Mouse (Mus musculus) gastrocnemius, postnatal 14 days (tissue): Measurements from ENCODE around the gene Rap1gap2. TPM values are rescaled to one million over a fixed set of nuclear protein-coding genes. Genes with fewer than 3 reads are reported as not detected.
"Not testable (repeated sequence)": the region's sequence is repeated elsewhere in the genome, so short reads cannot be mapped to it uniquely, and the experiment has no call there.

ENCODE experiments used
- DNase-seq: peaks from one replicate; pipeline ENCODE4 v3.0.0; 2021; ENCODE audit warnings: mixed read lengths
- intact Hi-C: fragments of 180-260 bp; cut with DNase I; formaldehyde crosslinking; loops from one replicate; pipeline ENCODE4 v1.15.1; 2025; ENCODE audit warnings: low total_unique reads
- total RNA-seq, 2 experiments: library from RNA; stranded (reverse); gene quantifications; 2 replicates each; pipeline ENCODE4 v1.2.3; 2021

The Rap1gap2 gene
- total RNA-seq, 2 experiments from 2014 or later, result 9.9 to 10.0 TPM

DNA sequence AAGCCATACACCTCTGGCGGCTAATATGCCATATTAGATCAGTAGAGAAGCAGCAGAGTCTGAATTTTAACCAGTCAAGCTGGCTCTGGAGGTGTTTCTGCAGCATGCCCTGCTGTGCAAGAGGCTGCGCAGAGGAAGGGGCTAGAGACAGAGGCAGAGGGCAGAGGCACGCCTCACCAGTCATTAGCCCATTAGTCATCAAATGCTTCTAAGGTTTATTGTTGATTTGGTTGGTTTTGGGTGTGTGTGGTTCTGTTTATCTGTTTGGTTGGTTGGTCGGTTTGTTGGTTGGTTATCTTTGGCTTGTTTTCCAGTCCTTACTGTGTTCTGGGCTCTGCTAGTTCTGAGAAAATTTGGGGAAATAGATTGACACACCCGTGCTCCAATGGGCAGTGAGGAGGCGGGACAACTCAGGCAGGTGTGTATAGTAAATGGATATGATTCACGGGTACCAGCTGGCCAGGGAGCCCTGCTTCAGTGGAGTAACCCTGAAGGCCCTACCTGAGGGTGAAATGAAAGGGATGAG lies 26.8 kb downstream of the Rap1gap2 start:
- intact Hi-C loops, result no loop called here
- DNase-seq, result no peak

DNA sequence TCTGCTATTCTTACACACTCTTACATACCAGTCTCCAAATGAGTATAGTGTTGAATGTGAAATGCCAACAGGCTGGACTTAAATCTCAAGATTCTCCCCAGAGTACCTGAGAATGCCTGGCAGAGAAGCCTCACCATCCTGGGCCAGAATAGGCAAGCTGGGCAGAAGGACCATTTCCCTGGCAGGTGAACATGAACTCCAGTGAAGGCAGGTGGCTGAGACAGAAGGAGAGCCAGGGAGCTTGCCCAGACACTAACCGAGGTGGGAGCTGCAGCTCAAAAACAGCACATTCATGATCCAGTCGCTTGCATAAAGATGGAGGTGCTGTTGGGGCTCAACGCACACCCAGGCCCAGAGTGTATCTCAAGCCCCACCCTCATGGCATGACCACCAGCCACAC lies 28.3 kb downstream of the Rap1gap2 start:
- intact Hi-C loops, result no loop called here
- DNase-seq, result no peak

DNA sequence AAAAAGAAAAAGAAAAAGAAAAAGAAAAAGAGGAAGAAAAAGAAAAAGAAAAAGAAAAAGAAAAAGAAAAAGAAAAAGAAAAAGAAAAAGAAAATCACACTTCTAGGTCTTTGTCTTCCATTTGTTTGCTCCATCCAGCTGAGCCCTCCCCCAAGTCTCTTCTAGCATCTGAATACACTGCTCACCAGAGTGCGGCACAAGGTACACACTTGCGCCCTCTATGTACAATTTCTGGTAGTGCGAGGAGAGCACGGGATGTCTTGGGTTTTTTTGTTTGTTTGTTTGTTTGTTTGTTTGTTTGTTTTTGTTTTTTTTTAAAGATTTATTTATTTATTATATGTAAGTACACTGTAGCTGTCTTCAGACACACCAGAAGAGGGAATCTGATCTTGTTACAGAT lies 29.4 kb downstream of the Rap1gap2 start:
- DNase-seq, intact Hi-C loops: not testable (repeated sequence)

DNA sequence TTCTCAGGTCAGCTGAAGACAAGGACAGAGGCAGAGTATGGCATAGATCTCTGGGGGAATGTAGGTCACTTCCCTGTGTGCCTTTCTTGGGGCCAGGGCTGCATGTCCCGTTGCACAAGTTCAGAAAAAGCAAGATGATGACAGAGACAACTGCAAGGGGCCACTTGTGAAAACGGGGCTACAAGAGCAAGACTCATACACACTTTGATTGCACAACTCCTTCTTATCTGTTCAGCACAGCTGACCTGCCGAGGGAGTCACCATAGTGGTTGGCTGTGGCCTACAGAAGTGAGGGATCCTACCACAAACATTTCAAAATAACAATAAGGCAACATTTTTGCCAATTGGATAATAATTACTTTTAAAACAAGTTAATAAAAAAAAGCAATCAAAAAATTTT lies 33.6 kb downstream of the Rap1gap2 start:
- intact Hi-C loops, result no loop called here
- DNase-seq, result no peak

DNA sequence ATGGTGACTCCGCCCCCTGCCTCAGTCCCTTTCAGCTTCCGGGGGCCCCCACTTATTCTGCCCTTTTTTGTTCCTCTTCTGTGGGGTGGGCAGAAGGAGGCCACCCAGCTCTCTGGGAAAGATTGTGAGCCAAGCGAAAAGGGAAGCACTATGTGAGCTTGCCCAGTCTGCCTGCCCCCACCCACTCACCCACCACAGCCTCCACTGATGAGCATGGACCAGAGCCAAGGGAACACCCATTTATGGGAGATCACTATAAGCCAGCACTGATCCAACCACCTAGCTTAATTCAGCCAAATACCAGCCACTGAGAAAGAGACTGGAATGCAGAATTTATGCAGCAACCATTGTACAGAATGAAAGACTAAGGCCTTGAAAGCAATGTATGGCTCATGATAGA lies 34.8 kb downstream of the Rap1gap2 start:
- DNase-seq, result no peak
- intact Hi-C loops, result no loop called here

DNA sequence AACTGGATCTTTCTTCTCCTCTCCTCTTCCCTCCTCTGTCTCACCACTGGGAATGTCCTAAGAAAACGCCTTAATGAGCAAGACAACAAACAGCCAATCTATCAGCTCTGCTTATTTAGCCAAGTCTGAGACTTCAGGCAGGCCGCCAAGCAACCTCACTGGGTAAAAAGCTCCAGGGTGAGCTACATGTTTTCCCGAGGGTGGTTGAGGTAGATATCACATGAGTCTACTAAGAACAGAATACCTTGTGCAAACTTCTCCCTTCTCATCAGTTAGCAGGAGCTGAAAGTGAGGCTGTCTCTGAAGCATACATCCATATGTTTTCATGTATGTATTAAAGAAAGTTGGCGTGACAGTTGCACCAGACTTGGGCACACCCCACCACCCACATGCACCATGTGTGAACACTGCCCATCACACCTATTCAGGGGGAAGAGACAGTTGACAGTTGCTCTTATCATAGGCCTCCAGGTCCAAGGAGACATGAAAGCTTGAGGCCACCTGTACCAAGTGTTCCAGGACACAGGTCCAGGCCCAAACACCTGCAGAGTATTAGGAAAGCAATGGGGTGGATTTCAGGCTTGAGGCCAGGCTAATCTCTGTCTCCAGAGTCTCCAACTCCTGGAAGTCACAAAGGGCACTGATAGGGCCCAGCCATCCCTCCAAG lies 35.8 kb downstream of the Rap1gap2 start:
- no peak for DNase-seq
- intact Hi-C loops, result no loop called here

DNA sequence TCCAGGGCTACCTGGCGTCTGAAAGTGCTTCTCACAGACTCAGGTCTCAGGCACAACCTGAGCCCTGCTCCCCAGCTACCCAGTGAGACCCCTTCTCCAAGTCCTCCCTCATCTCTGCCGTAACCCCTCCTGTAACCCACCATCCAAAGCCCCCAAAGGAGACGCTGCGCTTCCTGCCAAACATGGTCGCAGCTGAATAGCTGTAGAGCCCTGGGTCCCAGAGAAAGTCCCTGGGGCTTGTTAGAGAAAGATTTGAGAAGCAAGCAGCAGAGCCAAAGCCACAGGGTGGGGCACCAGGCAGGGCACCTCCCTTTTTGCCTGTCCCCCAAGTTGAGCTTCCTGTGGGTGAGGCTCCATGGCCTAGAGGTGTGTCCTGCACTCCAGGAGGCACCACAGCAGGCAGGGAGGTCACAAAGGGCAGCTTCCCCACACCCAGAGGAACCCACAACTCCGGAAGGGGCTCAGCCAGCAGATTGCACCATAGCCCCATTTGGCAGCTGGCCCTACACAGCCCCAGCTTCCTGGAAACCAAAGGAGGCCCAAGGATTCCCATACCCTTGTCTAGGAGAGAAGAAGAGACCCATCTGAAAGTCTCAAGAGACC lies 38.2 kb downstream of the Rap1gap2 start:
- no peak for DNase-seq
- intact Hi-C loops, result no loop called here

DNA sequence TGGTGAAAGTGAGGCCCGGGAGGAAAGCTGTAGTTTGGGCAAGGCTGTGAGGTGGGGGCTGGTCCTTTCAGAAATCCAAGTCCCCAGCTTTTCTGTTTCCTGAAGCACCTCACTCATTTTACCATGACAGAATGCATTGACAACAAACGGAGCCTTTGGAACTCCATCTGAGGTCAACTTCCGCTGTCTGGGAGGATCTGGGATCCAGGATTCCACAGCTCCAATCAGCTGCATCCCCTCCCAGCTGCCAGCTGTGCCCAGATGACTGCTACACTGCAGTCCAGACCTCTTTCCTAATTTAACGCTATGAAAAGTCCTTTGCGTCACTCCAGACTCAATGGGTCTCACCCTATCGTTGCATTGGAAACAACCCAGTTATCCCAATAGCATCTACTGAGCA lies 41.0 kb downstream of the Rap1gap2 start:
- intact Hi-C loops, result no loop called here

DNA sequence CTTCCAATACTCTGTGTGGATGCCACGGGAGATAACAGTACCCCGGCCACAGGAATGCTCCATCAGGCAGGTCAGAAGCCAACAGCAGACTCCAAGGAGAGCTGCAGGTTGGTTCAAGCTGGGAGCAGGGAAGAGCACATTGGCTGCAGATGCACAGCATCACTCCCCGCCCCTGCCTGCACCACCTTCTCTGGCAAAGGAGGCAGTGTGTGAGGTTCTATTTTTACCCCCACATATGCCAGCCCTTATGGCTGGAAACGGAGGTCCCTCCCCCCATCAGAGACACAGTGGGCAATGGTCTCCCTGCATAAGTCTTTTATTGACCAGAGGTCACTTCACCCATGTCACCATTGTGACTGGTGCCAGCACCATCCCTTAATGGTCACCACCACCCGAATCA lies 42.3 kb downstream of the Rap1gap2 start:
- intact Hi-C loops, result no loop called here
- DNase-seq, result no peak

More for the DNA sequence above, 41.0 kb downstream of the Rap1gap2 start:
- DNase-seq, result no peak

DNA sequence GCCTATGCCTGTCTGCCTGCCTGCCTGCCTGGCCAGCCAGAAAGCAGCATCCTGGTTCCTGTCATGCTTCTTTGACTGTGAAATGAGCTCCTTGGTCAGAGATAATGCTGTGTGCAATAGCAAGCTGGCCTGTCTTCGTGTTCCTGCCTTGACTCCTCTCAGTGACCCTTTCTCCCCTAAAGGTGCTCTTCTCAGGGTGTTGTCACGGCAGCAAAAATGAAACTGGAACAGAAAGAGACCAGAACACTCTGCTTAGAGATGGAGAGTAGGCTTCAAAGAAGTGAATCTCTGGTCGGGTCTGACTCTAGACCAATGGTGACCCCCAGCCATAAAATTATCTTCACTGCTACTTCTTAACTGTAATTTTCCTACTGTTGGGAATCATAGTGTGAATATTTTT lies 42.7 kb downstream of the Rap1gap2 start:
- DNase-seq, result no peak
- intact Hi-C loops, result no loop called here

DNA sequence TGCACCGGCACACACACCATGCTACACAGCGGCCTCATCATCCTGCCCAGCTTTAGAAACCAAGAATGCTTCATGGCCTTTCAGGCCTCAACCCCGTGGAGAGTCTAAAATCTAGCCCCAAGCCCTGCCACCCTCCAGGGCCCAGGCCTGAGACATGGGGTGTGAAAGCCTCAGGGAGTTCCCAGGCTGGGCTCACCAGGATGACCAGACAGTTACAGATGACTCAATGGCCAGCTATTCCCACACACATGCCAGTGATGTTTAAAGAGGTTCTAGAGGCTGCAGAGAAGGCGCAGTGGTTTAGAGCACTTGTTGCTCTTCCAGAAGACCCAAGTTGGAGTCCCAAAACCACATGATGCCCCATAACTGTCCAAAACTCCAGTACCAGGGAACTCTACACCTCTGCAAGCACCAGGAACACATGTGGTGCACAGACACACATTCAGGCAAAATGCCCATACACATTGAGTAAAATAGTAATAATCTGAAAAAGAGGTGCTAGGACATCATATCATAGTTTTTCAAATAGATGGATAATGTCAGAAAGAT lies 44.3 kb downstream of the Rap1gap2 start:
- DNase-seq, result no peak
- intact Hi-C loops, result no loop called here

DNA sequence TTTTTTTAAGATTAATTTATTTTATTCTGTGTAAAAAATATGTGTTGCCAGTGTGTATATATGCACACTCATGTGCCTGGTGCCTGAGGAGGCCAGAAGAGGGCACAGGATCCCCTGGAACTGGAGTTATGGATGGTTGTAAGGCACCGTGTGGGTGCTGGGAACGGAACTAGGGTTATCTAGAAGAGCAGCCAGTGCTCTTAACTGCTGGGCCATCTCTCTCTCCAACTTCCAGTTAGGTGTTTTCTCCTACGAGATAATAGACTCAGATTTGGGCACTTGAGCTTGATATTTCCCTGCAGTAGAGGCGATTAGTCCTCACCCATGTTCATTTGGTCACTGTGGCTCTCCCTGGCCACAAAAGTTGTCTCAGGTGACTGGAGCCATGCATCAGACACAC lies 49.3 kb downstream of the Rap1gap2 start:
- no peak for DNase-seq
- intact Hi-C loops, result no loop called here

DNA sequence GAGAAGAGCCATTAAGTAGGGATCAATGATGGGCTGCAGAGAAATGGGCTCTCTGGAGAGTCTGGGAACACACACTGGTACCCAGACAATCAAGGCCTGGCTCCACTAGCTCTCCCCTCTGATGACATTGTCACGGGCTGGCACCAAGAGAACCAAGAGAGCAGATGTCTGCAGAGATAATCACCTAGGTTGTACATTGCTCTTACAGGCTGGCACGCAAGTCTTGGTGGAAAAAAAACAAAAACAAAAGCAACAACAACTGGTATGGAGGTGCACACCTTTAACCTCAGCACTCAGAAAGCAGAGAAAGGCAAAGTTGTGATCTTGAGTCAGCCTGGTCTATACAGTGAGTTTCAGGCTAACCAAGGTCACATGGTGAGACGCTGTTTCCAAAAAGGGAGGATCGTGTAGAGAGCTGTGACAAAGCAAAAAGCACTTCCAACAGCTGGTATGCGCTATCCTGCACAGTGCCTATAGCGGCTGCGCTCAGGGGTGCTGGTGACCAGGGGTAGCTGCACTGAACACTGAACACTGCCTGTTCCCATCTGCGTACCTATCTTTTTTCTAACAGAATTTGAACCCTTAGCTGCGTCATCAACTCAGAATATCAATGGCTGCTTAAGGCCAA lies 50.0 kb downstream of the Rap1gap2 start:
- DNase-seq, result no peak
- intact Hi-C loops, result no loop called here

DNA sequence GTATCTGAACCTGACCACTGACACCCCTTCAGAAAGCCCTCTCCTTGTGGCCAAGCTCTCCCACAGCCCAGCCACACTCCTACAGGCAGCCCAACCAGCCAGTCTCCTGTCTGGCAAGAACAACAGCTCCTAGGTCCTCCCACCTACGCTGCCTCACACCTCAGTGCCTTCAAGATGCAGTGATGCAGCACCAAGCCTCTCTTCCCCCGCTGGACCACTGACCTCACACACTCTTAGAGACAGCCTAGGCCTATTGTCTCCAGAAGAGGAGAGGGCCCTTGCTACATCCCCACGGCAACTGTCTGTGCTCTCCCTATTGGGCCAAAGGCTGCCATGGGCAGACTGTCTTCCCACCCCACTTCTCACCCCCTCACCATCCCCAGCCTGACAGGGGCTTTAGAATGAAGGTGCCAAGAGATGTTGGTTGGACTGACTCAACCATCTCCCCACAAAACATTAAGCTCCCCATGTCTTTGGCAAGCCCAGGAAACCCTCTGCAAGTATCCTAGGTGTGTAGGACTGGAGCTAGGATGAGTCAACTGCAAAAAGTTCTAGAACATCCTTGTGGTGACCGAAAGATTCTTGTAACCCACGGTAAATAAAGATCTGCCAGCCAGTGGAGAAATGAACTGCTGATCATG lies 50.8 kb downstream of the Rap1gap2 start:
- no peak for DNase-seq
- intact Hi-C loops, result no loop called here

DNA sequence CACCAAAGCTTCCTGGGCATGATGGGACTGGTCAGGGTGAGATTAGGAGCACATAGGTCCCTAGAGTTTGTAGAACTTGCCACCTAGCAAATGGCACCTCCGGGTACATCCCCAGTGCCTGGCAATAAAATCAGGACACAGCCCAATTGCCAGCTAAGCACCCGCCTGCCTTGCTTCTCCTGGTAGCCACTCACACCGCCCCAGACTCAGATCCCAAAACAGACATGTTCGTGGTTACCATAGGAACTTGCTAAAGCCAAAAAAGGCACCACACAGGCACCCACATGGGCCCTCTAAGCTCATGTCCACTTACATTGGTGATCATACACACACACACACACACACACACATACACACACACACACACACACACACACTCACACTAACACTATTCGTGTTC lies 51.8 kb downstream of the Rap1gap2 start:
- intact Hi-C loops, result no loop called here
- DNase-seq, result no peak

DNA sequence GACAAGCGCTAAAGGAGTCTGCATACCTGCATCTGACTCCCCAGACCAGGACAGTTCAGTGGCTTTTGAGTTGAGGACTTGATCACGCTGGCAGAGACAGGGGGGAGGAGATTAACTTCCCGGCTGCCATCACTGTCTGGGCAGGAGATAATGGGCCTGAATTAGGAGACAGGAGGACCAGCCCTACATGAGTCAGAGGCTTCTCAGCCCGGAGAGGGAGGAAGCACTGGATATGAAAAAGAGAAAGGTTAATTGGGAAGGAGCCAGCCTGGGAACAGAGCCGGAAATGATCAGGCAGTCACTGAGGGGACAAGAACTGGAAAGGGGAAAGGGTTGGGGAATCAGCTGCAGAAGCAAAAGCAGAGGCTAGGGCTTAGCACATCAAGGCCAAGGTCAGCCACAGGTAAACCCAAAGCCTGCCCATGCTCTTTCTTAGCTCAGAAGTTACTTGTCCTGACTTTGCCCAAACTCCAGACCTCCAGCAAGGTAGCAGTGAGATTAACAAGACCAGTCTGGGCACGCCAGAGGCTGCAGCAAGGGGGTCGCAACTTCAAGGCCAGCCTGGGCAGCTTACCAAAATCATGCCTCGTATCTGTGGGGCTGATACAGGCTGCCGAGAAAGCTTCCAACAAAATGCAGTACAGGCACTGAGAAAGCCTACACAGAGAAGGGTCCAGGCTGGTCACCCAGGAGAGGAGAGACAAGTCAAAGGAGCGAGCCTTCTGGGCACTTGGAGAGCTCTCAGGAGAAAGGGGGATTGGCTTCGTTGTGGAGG lies 53.1 kb downstream of the Rap1gap2 start:
- DNase-seq, result no peak
- intact Hi-C loops, result no loop called here

DNA sequence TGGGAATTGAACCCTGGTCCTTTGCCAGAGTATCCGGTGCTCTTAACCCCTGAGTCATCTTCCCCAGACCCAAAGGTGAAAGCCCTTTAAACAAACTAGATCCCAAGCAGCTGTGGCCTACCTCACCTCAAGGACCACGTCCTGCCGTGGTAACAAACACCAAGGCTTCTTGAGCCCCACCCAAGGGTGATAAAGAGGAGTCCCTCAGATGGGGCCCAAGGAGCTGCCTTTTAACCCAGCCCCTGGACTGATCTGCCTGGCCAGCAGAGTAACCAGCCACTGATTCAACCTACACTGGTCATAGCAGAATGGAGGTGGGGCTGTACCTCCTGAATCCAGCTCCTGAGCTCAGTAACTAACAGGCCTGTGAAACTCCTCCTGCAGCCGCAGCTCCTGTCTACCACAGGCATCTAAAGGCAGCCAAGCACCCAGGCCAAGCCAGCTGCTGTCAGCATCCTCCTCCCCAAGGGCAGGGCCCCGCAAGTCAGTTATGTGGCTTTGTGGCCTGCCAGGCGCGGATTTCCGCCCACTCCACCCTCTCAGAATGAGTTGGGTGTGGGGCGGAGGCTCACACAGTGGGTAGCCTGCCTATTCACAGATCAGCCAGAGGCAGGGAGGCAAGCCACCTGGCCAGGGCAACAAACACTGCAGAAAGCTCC lies 54.9 kb downstream of the Rap1gap2 start:
- intact Hi-C loops, result no loop called here
- peak; percentile 34 for DNase-seq

DNA sequence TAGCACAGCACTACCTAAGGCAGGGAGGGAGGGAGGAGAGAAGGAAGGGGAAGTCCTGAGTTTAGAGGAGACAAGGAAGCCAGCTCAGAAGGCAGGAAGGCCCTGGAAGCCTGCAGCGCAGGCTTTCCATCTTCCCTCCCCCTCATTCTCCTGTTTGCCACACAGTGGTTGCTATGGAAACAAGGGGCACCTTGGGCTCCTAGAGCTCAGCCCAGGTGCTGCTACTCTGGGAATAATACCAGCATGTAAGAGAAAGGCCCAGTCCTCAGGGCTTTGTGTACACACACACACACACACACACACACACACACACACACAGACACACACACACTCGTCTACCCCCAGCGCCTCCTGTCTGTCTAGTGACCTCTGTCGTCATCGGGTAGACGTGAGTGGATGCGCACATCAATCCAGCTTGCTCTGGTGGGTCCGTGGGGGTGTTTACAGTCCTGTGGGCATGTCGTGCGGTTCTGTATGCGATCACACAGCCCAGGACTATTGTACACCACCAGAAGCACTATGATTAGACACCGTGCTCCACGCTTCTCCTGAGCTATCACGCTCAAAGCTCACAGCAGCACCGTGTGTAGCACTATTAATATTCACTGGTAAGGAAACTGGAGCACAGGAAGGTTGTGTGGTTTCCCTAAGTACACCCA lies 55.9 kb downstream of the Rap1gap2 start:
- intact Hi-C loops, result no loop called here
- no peak for DNase-seq

DNA sequence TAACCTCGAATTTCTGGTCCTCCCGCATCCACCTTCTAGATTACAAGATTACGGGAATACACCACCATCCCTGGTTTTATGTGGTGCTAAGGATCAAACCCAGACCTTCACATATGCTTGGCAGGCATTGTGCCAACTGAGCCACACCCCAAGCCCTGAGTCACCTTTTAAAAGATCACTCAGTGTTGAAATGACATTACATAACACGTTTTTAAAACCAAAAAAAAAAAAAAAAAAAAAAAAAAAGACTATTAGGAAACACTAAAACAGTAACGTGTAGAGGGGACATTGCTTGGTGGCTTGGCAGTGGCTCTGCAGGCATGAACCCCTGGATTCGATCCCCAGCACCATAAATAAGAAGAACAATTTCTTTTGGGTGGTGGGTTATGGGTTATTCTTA lies 59.1 kb downstream of the Rap1gap2 start:
- no peak for DNase-seq

More for the DNA sequence above, 59.1 kb downstream of the Rap1gap2 start:
- intact Hi-C loops, result no loop called here
